Mouse (Mus musculus): Measurements from ENCODE around the gene 1700016C15Rik.

1700016C15Rik gene

GRCm38 (mm10) chr1:177716448-177716847 lies 13.2 kb upstream of the 1700016C15Rik start:
- in situ Hi-C loops (cut with MboI; ENCODE audit: low sequenced_read_pairs) = no loop called here

- in situ Hi-C loops (cut with MboI; ENCODE audit: low sequenced_read_pairs) = no loop called here
Observed at GRCm38 (mm10) chr1:177717057-177717835, 12.4 kb upstream of the 1700016C15Rik start.

DNA sequence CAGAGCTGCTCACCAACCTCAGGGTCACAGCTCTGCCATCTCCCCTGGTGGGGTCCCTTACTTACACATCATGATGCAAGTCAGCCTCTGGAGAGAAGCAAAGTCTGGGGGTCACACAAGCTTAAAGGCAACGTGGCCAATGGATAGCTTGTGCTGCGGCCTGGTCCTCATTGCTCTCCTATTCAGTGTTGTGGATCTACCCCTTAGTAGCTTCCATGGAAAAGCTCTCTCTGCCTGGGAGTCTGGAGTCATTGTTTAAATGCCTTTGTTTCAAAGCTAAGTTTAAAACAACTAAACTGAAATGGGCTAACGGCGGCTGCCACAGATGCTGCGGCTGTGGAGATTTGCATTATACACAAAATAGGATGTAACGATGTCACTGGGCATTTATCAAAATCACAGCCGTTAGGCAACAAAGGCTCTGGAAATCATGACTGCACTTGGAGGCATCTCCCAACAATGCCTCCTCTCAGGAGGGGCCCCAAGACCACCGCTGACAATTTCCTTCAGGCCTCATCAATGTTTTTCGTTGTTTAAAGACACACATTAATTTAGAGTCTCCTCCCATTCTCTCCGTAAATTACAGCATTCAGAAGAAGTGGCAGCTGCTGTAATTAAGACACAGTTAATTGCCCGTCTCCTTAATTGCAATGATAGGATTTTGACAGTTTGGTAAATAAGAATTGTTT lies 11.1 kb upstream of the 1700016C15Rik start:
- in situ Hi-C loops (cut with MboI; ENCODE audit: low sequenced_read_pairs) = no loop called here

DNA sequence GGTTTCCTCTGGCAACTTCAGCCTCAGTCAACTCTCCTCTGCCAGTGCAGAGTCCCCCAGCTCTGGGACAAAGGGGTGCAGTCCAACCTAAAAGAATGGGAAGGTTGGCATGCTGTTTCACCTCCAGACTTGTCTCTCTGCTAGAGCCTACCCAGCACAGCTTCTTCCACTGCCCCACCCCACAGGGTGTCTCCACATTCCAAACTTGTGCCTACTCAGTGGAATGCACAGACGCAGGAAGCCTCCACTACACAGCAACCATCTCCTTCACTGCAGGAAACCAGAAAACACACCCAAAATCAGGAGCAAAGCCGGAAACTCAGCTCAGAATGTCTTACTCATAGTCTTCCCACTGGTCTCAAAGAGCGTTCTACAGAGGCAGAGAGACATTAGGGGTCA lies 10.6 kb upstream of the 1700016C15Rik start:
- in situ Hi-C loops (cut with MboI; ENCODE audit: low sequenced_read_pairs) = no loop called here

DNA sequence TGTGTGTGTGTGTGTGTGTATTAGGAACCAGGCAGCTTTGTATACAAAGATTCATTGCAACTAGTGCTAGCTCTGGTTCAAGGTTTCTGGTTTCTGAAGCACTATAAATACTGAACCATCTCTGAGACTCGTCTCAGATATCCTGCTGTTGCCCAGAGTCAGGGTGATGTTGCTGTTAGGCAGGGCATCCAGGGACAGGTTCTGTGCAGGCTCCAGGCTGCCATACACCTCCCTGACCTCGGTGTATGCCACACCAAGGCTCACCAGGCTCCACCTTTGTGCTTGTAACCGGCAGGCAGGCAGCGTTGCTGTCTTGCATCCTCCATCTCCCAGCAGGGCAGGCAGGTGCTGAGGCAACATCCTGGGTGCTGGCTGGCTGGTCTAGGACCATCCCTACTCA lies 5.8 kb upstream of the 1700016C15Rik start:
- in situ Hi-C loops (cut with MboI; ENCODE audit: low sequenced_read_pairs) = no loop called here

DNA sequence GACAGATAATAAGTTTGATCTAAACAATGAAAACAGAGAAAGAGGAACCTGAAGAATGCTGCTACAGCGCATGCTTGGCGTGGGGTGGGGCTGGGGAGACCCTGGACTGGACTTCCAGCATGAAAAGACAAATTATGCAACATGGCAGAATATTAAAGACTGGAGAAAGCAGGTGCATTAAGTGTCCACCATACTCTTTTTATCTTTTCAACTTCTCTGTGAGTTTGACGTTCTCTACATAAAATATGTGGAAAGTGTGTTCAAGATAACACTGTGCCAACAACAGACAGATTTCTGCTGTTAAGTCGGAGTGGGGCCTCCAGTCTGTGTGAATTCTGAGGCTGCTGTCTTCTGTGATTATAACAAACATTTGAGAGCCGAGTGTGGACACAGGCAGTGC lies 2.7 kb upstream of the 1700016C15Rik start:
- in situ Hi-C loops (cut with MboI; ENCODE audit: low sequenced_read_pairs) = no loop called here

DNA sequence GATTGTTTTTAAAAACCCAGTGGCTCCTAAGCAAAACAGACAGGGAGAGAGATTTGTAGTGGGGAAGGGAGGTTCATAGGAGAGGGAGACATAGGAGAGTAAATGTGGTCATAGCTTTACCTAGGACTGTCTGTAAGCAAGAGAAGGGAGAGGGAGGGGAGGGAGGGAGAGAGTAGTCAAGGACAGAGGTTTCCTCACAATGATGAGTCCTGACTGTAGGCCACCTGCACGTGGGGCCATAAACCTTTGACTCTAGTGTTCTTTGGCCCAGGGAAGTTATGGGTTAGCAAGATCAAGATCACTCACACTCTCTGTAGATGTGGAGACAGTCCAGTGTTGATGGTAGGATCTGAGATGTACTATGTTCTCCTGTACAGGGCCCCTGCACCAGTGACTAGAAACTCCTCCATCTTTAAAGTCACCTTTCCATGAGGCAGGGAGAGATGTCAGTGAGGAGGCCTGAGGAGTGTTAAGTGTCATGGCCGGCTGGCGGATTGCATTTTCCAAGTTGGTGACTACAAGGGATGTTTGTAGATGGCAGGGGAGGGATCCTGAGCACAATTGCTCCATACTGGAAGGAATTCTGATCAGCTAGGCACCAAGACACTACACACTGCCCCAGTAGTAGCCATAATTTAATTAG lies 1.6 kb upstream of the 1700016C15Rik start:
- in situ Hi-C loops (cut with MboI; ENCODE audit: low sequenced_read_pairs) = no loop called here

DNA sequence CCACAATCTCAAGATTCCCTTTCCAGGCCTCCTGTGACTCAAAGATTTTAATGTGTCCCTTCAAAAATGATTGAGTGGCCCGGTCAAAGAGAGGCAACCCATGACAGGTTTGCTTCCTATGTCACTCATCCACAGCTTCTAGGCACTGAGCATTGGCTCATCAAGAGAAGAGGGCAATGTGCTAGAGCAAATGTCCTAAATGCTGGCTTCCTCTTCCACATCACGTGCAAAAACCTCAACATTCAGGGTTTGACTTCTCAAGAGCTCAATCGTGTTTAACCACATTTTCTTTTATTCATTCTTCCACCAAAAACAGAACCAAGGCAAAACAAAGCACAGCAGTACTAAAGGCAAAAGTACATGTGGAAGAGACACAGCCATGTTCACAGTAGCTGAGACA lies 2.4 kb downstream of the 1700016C15Rik start:
- in situ Hi-C loops (cut with MboI; ENCODE audit: low sequenced_read_pairs) = no loop called here

DNA sequence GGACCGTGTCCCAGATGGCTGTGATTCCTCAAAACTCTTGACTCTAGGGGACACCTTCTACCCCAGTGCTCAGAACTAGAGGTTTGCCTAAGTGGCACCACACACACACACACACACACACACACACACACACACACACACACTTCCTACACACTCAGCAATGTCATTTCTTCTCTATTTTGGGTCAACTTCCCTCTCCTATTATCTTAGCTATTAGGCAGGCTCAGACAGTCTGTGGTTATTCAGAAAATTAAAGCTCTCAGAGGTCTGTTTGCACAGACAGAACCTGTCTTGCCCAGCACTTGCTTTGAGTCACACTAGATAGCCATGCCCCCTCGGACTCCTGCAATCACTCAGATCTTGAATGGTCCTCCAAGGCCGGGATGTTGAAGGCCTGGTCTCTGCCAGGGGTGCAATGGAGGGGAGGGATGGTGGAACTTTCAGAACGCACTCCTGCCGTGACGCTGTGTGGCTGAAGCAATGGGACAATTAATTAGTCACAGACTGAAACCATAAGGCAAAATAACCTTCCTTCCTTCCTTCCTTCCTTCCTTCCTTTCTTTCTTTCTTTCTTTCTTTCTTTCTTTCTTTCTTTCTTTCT lies 8.0 kb downstream of the 1700016C15Rik start:
- in situ Hi-C loops (cut with MboI; ENCODE audit: low sequenced_read_pairs) = no loop called here

- in situ Hi-C loops (cut with MboI; ENCODE audit: low sequenced_read_pairs) = no loop called here
Observed at GRCm38 (mm10) chr1:177740707-177741106, 11.1 kb downstream of the 1700016C15Rik start.

GRCm38 (mm10) chr1:177742119-177742518 lies 12.5 kb downstream of the 1700016C15Rik start:
- in situ Hi-C loops (cut with MboI; ENCODE audit: low sequenced_read_pairs) = no loop called here

DNA sequence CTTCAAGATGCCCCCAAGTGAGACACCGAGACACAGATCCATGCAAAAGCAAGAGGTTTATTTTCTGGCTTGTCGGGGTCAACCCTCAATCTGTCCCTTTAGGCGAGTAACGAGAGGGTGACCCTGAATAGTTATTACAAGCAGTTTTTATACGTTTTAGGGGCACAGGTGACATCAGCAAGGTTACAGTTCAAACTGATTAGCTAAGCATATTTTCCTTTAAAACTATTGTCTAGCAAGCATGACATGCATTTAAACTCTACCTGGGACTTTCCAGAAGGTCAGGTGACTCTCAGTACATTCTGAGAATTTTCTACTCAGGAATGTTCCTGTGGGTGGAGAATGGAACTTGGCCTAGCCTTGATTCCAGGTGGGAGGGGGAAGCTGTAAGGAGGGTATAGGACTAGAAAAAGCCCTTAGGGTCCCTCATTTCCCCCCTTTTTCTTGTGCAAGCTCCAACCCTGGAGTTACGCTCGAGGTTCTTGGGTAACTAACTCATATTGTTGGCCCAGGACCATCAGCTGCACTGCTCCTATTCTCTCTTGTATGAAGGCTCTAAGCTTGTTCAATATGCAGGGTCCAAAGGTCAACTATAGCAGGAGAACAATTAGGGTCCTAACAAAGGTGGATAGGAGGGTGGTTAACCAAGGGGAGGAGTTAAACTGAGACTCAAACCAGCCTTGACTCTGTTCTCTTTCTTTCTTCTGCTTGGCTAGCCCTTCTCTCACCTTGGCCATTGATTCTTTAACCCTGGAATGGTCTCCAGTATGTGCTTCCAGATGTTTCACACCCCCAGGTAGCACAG lies 15.1 kb downstream of the 1700016C15Rik start:
- in situ Hi-C loops (cut with MboI; ENCODE audit: low sequenced_read_pairs) = no loop called here

DNA sequence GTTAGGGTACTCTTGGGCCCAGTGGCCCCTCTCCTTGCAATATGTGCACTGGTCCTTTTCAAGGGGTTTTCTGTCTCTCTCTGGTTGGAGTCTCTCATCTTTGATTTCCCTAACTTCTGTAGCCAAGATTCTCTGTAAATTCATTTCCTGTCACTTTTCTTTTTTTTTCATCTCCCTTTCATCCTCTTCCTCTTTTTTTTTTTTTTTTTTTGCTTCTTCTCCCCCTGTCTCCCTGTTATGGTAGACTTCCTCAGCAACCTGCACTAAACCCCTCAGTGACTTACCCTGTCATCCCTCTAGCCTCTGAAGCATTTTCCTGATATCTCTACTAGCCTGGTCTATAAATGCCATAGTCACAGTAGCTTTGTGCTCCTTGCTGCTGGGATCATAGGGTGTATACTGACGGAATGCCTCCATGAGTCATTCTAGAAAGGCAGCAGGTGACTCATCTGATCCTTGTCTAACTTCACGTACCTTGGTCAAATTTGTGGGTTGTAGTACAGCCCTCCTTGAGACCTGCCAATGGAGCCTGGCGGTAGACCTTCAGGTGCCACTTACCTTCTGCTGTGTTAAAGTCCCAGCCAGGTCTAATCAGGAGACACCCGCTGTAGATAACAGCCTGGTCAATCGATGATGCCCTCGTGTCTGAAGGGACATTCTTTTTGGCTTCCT lies 18.4 kb downstream of the 1700016C15Rik start:
- in situ Hi-C loops (cut with MboI; ENCODE audit: low sequenced_read_pairs) = no loop called here

DNA sequence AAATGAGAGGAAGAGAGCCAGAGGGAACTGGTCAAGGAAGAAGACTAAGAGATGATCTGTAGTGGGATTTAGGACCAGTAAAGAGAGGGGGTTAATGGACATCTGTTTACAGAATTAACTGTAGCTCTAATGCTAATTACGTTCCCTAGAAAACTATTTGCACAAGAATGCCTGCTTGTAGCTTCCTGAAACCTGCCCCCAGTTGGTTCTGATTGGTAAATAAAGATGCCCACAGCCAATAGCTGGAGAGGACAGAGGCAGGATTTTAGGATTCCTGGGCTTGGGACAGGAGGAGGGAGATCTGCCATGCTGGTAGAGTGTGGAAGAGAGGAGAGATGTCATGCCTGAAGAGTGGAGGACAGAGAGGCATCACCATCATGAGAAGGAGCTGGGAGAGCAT lies 23.9 kb downstream of the 1700016C15Rik start:
- in situ Hi-C loops (cut with MboI; ENCODE audit: low sequenced_read_pairs) = no loop called here

GRCm38 (mm10) chr1:177757249-177757648 lies 27.6 kb downstream of the 1700016C15Rik start:
- in situ Hi-C loops (cut with MboI; ENCODE audit: low sequenced_read_pairs) = no loop called here

- in situ Hi-C loops (cut with MboI; ENCODE audit: low sequenced_read_pairs) = no loop called here
Observed at GRCm38 (mm10) chr1:177768931-177769330, 39.3 kb downstream of the 1700016C15Rik start.

DNA sequence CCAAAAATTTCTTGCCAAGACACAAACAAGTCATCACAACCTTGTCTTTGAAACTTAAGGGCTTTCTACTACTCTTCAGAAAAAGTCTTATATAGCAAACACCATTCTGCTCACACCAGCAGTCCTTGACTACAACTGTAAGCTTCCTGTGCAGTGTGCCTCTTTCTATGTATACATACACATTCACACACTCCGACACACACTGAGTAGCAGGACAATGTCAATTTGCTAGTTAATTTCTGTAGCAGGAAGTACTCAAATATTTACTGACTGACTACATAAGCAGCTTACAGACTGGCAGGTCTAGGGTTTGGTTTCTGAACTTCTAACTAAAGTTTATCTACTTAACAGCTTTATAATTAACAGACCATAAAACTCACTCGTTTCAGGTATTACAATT lies 47.8 kb downstream of the 1700016C15Rik start:
- in situ Hi-C loops (cut with MboI; ENCODE audit: low sequenced_read_pairs) = no loop called here

GRCm38 (mm10) chr1:177792835-177793234 lies 63.2 kb downstream of the 1700016C15Rik start:
- in situ Hi-C loops (cut with MboI; ENCODE audit: low sequenced_read_pairs) = no loop called here

DNA sequence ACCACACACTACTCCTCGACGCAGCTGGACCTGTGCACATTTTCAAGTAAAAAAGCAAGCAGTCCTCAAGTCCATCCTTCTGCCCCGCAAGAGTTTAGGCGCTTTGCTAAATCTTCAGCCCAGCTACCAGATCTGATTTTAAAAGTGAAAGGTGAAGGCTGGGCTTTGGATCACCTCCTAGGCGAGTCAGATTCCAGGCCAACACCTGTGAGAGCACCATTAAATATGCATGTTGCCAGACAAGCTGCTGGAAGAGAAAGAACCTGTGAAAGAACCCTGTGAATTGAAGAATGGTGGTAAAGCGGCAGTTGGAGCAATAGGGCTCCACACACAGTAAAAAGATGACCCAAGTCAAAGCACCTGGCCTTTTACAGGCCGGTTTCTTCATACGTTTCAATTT lies 65.3 kb downstream of the 1700016C15Rik start:
- in situ Hi-C loops (cut with MboI; ENCODE audit: low sequenced_read_pairs) = no loop called here
